Mouse (Mus musculus): ENCODE measurements around the gene Hist1h1d.

The Hist1h1d gene

DNA sequence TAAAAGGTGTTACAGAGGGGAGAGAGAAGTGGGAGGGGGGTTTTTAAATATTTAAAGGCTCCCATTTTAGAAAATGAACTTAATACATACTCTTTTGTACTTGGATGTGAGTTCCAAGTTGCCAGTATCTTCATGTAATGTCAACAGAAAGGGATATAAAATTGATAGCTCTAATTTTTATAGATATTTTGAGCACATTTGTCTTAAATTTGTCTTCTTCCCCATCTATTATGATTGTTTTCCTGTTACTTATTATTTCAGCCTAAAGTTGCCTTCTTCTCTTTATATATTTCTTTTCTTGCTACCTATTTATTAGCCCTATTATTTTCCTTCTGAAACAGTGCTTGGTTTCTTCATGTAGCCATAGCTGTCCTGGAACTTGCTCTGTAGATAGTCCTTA lies at the start of gene Hist1h1d:
Hist1h1d (plus strand) TSS at position 301 of the 400 bp plus-strand sequence.
- DNase-seq (ENCODE audit: low spot score), result no peak

DNA sequence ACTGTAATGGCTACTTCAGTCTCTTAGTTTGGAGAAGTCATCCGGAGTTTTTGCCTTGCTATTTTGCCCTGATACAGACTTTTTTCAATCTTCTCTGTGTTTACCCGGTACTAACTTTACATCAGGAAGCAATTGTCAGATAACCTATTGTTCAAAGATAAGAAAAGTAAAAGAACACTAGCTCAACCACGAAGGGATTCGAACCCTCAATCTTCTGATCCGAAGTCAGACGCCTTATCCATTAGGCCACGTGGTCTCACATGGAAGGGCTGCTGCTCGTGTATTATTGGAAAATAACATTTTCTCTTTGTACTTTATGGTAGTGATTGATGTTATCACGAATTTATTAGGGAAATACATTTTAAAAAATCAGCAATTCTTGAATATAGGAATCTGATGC lies 49.3 kb upstream of the Hist1h1d start:
- peak; percentile 60 for DNase-seq (ENCODE audit: low spot score)

DNA sequence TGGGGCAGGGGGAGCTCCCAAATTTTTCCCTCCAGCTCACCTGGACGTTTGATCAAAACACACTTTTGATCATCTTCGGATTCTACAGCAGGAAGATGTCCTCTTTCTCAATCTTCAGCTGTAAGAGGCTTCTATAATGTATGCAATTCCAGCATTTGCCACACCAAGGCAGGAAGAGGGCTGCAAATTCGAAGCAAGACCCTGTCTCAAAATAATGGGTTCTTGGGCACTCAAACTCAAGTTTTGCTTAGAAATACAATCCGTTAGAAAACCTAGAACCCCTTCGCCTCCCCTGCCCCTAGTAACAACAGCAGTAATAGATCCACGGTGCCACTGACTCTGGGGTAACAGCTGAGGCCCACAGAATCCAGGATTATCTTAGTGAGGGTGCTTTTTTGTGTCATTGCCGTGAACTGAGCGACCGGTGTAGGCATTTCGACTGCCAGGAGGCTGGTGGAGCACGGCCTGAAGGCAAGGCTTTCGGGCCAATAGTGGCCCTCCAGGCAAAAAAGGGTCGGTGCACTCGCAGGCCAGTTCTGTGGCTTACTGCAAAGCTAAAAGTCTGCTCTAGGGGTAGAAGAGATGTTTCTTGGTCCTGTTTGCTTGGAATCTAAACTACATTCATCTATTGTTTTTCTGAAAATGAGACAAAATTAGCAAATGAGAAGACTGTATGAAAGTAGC lies 47.3 kb upstream of the Hist1h1d start:
- no peak for DNase-seq (ENCODE audit: low spot score)

DNA sequence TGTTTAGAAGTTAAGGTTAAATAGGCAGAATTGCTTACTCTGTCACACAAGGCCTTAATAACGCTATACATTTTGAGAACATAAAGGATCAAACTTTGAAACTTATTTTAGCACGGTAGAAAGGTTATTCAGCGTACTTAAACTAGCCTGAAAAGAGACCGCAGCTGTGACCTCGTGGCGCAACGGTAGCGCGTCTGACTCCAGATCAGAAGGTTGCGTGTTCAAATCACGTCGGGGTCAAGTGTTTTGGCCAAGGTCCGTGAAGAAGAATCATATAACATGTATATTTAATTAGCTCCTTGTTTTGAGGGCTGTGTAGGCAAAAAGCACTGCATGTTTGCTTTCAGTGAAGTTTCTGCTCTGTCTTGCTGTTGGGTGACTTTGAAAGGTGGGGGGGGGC lies 46.7 kb upstream of the Hist1h1d start:
- no peak for DNase-seq (ENCODE audit: low spot score)

DNA sequence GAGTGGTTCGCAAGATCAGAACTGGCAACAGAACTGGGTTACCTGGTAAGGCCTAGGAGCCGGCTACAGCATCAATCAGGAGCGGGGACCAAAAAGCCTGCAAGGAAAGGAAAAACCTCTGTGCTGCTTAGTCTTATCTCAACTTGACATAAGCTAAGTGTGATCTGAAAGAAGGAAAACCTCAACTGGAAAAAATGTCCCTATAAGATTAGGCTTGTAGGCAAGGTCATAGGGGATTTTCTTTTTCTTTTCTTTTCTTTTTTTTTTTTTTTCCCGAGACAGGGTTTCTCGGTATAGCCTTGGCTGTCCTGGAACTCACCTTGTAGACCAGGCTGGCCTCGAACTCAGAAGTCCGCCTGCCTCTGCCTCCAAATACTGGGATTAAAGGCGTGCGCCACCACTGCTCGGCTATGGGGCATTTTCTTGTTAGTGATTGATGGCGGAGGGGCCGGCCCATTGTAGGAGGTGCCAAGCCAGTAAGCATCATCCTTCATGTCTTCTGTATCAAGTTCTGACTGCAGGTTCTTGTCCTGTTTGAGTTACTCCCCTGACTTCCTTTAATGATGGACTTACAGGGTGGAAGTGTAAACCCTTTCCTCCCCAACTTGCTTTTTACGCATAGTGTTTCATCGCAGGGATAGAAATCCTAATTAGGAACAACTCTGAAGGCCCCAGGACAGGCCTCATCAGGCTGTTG lies 46.1 kb upstream of the Hist1h1d start:
- DNase-seq (ENCODE audit: low spot score), result no peak

DNA sequence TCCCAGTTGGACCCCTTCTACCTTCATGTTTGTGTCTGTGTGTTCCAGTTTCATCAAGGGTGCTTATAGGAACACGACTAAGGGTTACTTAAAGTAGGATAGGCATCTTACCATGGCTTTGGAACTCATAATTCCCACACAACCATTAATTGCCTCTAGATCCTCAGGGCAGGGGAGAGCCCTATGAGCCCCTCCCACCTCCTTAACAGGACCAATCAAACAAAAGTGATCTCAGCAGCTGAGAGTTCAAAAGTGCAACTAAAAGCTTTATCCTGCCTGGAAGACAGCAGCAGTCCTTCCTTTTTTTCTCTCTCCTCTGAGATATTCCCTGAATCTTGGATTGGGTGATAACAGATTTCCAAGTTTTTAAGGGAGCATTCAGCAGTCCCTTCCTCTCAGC lies 42.9 kb upstream of the Hist1h1d start:
- DNase-seq (ENCODE audit: low spot score), result no peak

DNA sequence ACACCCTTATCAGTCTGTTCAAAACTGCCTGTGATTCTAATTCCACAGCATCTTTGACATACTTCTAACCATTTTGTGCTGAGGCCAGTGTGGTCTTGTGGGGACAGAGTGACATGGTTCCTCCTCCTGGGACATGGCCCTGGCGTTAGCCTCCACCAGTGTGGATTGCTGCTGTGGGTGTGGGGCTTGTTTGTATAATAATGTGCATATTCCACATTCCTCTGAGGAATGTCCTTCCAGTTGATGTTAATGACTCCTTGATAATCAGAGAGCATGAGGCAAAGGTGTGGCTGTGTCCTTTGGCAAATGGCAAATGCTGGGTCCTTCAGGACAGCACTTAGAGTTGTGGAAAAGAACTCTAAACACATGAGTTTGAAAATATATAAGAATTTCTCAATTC lies 39.5 kb upstream of the Hist1h1d start:
- no peak for DNase-seq (ENCODE audit: low spot score)

DNA sequence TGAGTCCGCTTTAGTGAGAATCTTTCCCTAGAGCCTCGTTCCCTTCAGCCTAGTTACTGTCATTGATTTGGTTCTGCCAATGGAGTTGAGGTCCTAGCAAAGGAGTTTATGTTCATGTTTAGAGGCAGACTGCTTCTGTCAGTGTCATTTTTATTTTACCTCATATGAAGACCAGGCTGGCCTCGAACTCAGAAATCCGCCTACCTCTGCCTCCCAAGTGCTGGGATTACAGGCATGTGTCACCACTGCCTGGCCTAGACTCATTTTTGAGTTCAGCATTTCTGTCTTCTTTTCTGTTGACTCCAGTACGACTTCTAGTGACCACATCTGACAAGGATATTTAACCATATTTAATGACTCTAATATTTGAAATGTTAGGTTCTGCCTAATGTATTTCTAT lies 37.8 kb upstream of the Hist1h1d start:
- DNase-seq (ENCODE audit: low spot score), result no peak

DNA sequence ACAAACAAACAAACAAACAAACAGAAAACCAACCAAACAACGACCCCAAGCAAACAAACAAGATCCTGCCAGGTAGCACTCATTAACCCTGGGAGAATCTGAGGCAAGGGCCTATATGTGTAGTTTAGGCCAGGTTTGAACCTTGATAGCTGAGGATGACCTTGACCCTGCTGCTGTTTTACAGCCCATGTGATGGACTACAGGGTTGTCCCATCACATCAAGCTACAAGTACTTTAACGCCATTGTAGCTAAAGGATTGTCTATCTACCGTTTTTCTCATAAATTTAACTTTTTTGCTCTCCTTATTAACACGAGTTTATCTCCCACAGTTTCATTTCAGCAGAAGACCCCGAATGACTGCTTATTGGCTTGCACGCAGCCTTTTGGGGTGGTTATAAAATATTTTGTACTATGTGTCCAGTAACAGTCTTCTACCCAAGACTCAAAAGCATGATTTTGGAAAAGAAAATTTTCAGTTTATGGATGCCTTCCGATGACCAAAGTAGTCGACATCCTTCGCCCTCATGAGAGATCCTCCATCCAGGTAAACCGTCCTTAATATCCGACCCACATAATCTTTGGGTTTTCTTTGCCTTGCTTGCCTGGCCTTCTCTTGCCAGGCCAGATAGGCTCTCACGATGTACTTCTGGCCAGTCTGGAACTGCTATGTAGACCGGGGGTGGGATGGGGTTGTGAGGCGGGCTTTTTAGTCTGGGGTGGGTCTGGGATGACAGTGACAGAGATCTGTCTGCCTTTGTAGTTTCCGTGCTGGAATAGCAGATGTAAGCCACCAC lies 37.0 kb upstream of the Hist1h1d start:
- DNase-seq (ENCODE audit: low spot score), result no peak

DNA sequence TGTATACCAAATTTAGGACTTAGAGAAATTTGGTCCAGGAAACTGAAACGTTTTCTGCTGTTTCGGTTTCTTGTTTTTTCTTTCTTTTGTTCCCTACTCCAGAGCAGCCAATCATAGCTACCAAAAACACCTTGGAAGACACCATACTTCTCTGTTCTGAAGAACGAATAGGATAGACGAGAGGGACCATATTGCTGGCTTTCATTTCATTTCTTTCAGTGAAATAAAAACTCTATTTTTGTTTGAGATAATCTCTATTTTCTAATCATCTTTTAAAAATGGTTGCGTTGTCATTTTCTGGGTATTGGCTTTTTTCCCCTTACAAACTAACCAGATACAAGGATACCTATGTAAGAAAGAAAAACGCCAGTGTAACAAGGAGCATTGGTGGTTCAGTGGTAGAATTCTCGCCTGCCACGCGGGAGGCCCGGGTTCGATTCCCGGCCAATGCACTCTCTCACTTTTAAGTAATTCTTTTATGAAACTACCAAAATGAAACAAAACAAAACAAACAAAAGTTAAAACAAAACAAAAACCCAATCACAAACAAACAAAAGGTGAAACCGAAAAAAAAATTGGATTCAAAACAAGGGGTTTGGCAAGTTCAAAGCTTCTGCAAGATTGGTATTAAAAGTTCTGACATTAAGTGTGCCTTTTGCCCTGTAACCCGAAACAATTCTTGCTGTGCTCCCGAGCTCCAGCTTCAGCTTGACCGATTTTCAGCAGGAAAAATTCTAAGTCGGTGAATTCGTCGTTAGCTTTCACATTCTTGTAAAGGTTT lies 36.0 kb upstream of the Hist1h1d start:
- DNase-seq (ENCODE audit: low spot score), result peak; percentile 79

DNA sequence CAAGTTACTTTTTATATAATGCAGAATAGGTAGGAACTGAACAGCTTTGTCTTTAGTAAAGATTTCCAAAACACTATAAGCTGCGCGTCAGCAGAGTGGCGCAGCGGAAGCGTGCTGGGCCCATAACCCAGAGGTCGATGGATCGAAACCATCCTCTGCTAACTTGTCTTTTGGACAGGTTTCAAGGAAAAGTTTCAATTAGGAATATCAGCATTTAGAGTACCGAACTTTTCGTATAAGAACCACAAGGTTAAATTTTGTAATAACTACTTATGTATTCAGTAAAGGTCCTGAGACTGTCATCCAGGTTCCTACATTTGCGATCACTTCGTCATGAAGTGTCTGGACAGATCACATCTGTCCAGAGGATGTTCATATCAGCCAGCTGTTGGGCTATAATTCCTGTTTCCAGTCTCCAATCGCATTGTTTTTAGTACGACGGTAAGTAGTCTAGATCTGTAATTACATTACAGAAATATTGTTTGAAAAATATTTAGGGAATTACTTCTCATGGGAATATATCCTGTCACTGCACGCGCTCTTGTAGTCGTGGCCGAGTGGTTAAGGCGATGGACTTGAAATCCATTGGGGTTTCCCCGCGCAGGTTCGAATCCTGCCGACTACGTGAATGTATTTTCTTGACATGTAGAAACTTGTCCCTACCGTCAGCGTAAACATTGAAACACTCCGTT lies 35.3 kb upstream of the Hist1h1d start:
- peak; percentile 93 for DNase-seq (ENCODE audit: low spot score)

DNA sequence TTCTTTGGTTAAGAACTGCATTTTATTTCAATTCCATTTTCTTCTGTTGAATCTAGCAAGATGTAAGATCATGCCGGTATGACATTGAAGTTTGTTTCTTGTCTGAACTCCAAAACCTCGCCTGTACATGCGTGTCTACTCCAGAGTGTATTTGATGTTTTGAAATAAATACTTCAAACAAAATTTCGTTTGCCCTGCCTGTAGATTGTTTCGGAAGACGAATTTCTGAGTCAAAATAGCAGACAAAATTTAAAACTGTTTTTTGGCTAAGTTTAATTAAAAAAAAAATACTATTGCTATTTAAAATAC lies 34.8 kb upstream of the Hist1h1d start:
- DNase-seq (ENCODE audit: low spot score), result no peak

DNA sequence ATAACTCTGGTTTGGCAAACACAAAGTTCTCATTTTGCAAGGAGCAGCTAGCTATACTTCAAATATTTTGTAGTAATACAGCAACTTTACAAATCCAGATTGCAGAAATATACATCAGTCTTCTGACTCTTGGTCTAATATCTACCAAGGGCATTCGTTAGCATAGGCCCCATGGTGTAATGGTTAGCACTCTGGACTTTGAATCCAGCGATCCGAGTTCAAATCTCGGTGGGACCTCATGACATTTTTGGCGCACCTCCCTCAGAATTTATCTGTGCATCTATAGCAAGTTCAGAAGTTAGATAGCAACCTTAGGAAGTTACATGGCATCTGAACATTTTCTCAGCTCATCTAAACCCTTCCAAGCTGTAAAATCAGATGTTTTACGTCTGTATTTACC lies 34.2 kb upstream of the Hist1h1d start:
- peak; percentile 86 for DNase-seq (ENCODE audit: low spot score)

DNA sequence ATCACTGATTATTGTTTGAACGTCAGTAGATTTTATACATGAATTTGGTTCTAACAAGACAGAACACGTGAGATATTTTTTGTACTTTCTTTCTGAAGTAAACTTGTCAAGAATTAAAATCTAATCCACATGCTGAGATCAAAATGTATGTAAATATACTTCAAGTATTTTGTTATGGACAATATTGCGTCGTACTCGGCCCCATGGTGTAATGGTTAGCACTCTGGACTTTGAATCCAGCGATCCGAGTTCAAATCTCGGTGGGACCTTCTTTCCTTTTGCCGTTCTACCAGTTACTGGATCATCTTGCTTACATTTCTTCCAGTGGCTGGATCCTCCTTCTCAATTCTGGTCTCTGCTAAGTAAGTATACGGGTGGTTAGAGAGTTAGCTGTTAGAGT lies 33.6 kb upstream of the Hist1h1d start:
- DNase-seq (ENCODE audit: low spot score), result peak; percentile 85

DNA sequence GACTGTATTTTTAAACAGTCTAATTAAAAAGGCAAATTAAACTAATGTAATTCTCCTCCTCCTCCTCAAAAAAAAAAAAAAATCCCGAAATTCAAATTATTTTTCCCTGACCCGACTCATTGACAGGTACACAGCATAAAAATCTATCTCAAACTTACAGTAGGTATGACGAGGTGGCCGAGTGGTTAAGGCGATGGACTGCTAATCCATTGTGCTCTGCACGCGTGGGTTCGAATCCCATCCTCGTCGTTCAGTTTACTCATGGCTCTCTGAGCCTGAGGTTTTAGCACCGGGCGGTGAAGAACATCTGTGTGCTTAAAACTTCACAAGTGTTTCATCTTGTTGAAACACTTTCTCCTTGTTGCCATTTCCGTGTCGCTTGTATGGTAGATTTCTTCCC lies 31.4 kb upstream of the Hist1h1d start:
- DNase-seq (ENCODE audit: low spot score), result peak; percentile 77

DNA sequence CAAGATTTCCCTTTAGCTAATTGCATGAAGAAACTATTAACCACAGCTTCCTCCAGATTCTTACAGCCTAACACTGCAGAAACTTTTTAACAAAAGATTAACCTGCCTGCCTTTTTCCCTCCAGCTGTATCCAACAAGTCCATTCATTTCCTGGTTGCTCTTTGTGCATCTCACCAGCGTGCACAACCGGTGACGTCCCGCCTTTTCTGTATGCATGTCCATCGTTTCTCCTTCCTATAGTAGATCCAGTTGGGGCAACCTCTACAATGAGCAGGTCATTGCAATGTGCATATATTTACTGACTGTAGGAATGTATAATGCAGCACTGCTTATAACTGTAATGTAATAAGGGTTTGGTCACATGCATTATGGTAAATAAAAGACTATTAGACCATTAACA lies 29.1 kb upstream of the Hist1h1d start:
- DNase-seq (ENCODE audit: low spot score), result no peak

DNA sequence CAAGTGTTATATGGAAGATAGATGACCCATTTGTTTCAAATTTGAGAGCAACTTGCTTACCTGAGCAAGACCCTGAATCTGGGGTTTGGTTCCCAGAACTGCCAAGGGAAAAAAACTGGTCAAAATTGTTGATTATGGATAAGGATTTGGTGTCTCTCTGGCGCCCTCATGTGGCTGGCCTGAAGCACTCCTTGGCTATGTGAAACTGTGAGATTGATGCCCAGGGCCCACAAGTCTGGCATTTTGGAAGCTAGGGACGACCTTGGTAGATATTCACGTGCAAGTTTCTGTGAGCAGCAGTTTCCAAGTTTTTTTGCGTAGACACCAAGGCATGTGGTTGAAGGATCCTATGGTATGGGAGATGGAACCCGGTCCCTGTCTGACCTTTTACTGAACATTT lies 28.4 kb upstream of the Hist1h1d start:
- DNase-seq (ENCODE audit: low spot score), result peak; percentile 63

DNA sequence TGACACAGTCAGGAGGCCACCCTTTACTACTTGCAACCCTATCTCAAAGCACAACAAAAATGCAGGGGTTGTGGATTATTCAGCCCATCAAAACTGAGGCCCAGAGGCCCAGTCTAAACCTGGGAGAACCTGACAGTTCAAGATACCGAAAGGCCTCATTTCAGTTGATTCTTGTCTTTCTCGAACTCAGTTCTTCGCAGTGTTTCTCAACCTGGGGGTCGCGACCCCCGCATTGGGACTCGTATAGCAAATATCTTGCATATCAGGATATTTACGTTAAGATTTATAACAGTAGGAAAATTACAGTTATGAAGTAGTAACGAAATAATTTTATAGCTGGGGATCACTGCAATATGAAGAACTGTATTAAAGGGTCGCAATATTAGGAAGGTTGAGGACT lies 27.2 kb upstream of the Hist1h1d start:
- DNase-seq (ENCODE audit: low spot score), result no peak

DNA sequence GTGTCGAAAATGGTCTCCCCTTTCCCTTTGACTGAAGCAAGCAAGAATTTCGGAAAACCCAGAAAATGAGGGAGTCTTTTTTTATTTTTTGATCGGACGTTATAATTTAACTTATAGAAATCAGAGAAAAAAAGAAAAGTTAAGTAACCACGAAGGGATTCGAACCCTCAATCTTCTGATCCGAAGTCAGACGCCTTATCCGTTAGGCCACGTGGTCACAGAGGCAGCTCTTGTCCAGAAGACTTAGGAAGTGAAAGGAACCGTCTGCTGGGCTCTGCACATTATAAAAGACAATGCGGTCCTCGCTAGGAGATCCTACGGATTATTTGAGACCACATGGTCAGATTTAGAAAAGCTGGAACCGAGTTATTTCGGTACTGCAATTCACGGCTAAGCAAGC lies 26.8 kb upstream of the Hist1h1d start:
- DNase-seq (ENCODE audit: low spot score), result peak; percentile 96

DNA sequence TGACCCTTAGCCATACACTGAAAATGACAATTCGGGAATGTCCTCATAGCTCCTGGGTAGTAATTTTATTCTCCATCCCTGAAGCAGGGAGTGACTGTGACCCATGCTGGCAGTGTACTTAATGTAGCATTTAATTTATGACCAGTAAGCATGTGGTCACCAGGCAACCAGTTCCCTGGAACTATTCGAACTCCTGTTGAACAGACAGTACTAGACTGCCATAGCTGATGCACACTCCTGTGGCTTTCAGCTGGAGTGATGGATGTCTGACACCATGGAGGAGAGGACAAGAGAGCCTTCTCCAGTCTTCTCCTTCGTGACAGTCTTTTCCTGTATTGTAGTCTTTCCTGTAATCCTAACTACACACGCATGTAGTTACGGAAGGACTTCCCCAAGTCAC lies 24.1 kb upstream of the Hist1h1d start:
- DNase-seq (ENCODE audit: low spot score), result no peak

DNA sequence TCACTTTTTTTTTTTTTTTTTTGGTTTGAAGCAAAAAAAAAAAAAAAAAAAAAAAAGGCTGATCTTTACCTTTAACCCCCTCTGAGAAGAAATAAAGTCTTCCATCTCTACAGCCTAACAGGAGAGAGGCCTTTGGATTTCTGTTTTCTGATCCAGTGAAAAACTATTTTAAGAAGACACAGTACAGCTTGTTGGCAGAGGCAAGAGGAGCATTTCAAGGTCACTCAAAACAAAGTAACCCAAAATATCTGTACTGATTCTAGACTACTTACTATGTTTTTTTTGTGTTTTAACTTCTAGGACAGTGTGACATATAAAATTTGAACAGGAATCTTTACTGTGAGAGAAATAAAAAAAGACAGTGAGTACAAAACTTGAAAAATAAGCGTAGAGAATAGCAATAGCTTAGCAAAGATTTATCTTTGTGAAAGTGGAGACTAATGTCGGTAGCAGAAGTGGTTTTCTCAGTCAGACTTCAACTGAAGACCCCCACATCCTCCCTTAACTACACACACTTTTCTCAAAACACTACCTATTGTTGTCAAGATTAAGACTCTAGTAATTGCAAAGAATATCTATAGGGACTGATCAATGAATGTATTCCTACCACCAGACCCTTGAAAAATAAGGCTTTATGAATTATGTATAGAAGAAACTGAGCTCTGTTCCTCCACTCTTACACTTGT lies 23.4 kb upstream of the Hist1h1d start:
- DNase-seq (ENCODE audit: low spot score), result no peak

Measured in layer of hippocampus, adult 11-12 months (tissue).